ENCODE assay signal across 14 mouse cellular contexts in genomic region chr9:52103448-52104224, GRCm38 (mm10). TPM values are rescaled to one million over a fixed set of nuclear protein-coding genes. Genes with fewer than 3 reads are reported as not detected.
DNase-seq lines count a peak whose midpoint lies in the region; ATAC-seq lines count a peak whose summit lies in the region.
"Had no signal": no experiment of that assay in that cellular context is flagged by ENCODE, and none has a peak within 500 bp of the region (broad histone marks: within the 10 kb centered on the region; RNA-seq: fewer than 3 reads in every experiment).

No protein-coding gene starts in this region.

- no peak for ATAC-seq in intestine, embryonic 14.5 days (replicated peaks; ENCODE audit: low FRiP score, low TSS enrichment, low read depth)
- peak; percentile 85 for ATAC-seq in liver, embryonic 15.5 days (ENCODE audit: insufficient read depth)
- ATAC-seq: midbrain, embryonic 16.5 days had no signal

- H3K27ac ChIP-seq in intestine, embryonic 14.5 days (ENCODE audit: low read depth) = no peak overlapping the region
- H3K27ac ChIP-seq in liver, embryonic 15.5 days (replicated peaks) = peak overlapping the region; percentile 41
- H3K27ac ChIP-seq: limb, embryonic 12.5 days; neural tube, embryonic 12.5 days had no signal

- no peak overlapping the region for H3K9ac ChIP-seq in intestine, embryonic 14.5 days (ENCODE audit: low read length)
- no peak overlapping the region for H3K9ac ChIP-seq in liver, embryonic 15.5 days
- H3K9ac ChIP-seq: limb, embryonic 12.5 days; neural tube, embryonic 12.5 days had no signal

- 0 out of 2 replicates have a peak, but pooled peaks cover 3% of the 10 kb centered on the region for H3K27me3 ChIP-seq in intestine, embryonic 14.5 days (replicated peaks; ENCODE audit: control insufficient read depth, insufficient read depth, low read length)
- no peaks in the 10 kb centered on the region for H3K27me3 ChIP-seq in liver, embryonic 15.5 days
- H3K27me3 ChIP-seq: limb, embryonic 12.5 days; neural tube, embryonic 12.5 days had no signal

- peak; percentile 38 for DNase-seq in adrenal gland, postnatal 25 days
- DNase-seq in adrenal gland, adult 8-10 months = no peak
- DNase-seq in 416B (ENCODE audit: low read depth) = peak; percentile 49
- peak; percentile 52 for DNase-seq in intestine, embryonic 14.5 days (ENCODE audit: low spot score)
- DNase-seq in ovary, postnatal 10 days (ENCODE audit: low spot score) = no peak
- DNase-seq in thymus, postnatal 10 days (ENCODE audit: low spot score in 2 of 2) = no peak
- no peak for DNase-seq in gastrocnemius, postnatal 25 days
- DNase-seq: kidney, adult 11 months; kidney, postnatal 25 days; lung, postnatal 36 days had no signal

- H3K9me3 ChIP-seq in intestine, embryonic 14.5 days (ENCODE audit: control insufficient read depth, low read length) = no peaks in the 10 kb centered on the region
- H3K9me3 ChIP-seq in liver, embryonic 15.5 days (replicated peaks) = no peaks in the 10 kb centered on the region
- H3K9me3 ChIP-seq: limb, embryonic 12.5 days; neural tube, embryonic 12.5 days had no signal

- no peaks in the 10 kb centered on the region for H3K4me1 ChIP-seq in intestine, embryonic 14.5 days (replicated peaks; ENCODE audit: control insufficient read depth, insufficient read depth, low read length)
- peaks cover 27% of the 10 kb centered on the region for H3K4me1 ChIP-seq in liver, embryonic 15.5 days (replicated peaks)
- H3K4me1 ChIP-seq: neural tube, embryonic 12.5 days had no signal

- H3K36me3 ChIP-seq in intestine, embryonic 14.5 days (ENCODE audit: control insufficient read depth, insufficient read depth, low read length) = no peaks in the 10 kb centered on the region
- no peaks in the 10 kb centered on the region for H3K36me3 ChIP-seq in liver, embryonic 15.5 days (replicated peaks)
- H3K36me3 ChIP-seq: limb, embryonic 12.5 days; neural tube, embryonic 12.5 days had no signal

- no peak overlapping the region for H3K4me2 ChIP-seq in intestine, embryonic 14.5 days (ENCODE audit: low read length)
- H3K4me2 ChIP-seq in liver, embryonic 15.5 days = no peak overlapping the region
- H3K4me2 ChIP-seq: limb, embryonic 12.5 days; neural tube, embryonic 12.5 days had no signal

- WGBS in intestine, embryonic 14.5 days = 47% methylated on average over 9 of the region's 9 CpGs
- 36% methylated on average over 9 of the region's 9 CpGs for WGBS in liver, embryonic 15.5 days (ENCODE audit: insufficient replicate concordance)

- H3K4me3 ChIP-seq in intestine, embryonic 14.5 days (ENCODE audit: low read depth, low read length) = no peak overlapping the region
- no peak overlapping the region for H3K4me3 ChIP-seq in liver, embryonic 15.5 days (replicated peaks)
- H3K4me3 ChIP-seq: limb, embryonic 12.5 days; neural tube, embryonic 12.5 days had no signal

RNA-seq across cellular contexts. Expression of gene Rdx, which starts 56.7 kb away (rescaled TPM):
- 126 and 139 TPM in 2 replicates for total RNA-seq in adrenal gland, postnatal 25 days (2021)
- total RNA-seq in adrenal gland, adult 8-10 months (2022) = 100 to 1,000 TPM; 112 to 126 (median 123) TPM
- polyA plus RNA-seq in intestine, embryonic 14.5 days (2014; fragmentation: Nextera tagmentation; extraction: Ambion mirVana) = 98.6 and 114 TPM in 2 replicates
- 51.1 and 55.3 TPM in 2 replicates for polyA plus RNA-seq in liver, embryonic 15.5 days (2015; fragmentation: Nextera tagmentation; extraction: Ambion mirVana)
- 100 to 1,000 TPM; 101 to 109 TPM for total RNA-seq in gastrocnemius, postnatal 25 days (2021)

Comparison
In these comparisons a context has a peak if more than half of its experiments do, and no peak if none do; other contexts are left out.
1. DNase-seq: peak in adrenal gland, postnatal 25 days (single experiment), 416B (single experiment) and intestine, embryonic 14.5 days (single experiment); none in adrenal gland, adult 8-10 months (single experiment), ovary, postnatal 10 days (single experiment), thymus, postnatal 10 days (0 of 2) and gastrocnemius, postnatal 25 days (single experiment).